Mouse (Mus musculus) lung, embryonic 16.5 days (tissue): Measurements from ENCODE around the gene Rab15. TPM values are rescaled to one million over a fixed set of nuclear protein-coding genes. Genes with fewer than 3 reads are reported as not detected.
A peak's percentile ranks its signal among the peaks of the same experiment; 100 is the strongest.

Experiments used
- ATAC-seq: fragments of 200-750 bp; cut with Nextera tagmentation; 2 replicates; pipeline ENCODE4 v1.8.0; 2017; ENCODE audit warnings: low read depth, mild to moderate bottlenecking, moderate library complexity
- H3K27ac ChIP-seq: fragments of 300-500 bp; sonication (generic); 2 replicates; pipeline ENCODE4 v1.5.1; 2014; ENCODE audit warnings: mild to moderate bottlenecking, control low read depth, low read length
- H3K27me3 ChIP-seq: fragments of 300-500 bp; sonication (generic); 2 replicates; pipeline ENCODE4 v1.6.1; 2014; ENCODE audit warnings: low read depth, low read length, mixed read lengths; ENCODE audit not compliant: control insufficient read depth, insufficient read depth
- H3K36me3 ChIP-seq: fragments of 300-500 bp; sonication (generic); 2 replicates; pipeline ENCODE4 v1.6.1; 2014; ENCODE audit warnings: low read length; ENCODE audit not compliant: control insufficient read depth, insufficient read depth
- H3K4me1 ChIP-seq: fragments of 300-500 bp; sonication (generic); replicated peaks from 2 replicates; pipeline ENCODE4 v1.6.1; 2014; ENCODE audit warnings: low read length, mixed read lengths; ENCODE audit not compliant: control insufficient read depth, insufficient read depth
- H3K4me2 ChIP-seq: fragments of 300-500 bp; sonication (generic); 2 replicates; pipeline ENCODE4 v1.6.1; 2014; ENCODE audit warnings: low read depth, low read length, control low read depth
- H3K4me3 ChIP-seq: fragments of 300-500 bp; sonication (generic); 2 replicates; pipeline ENCODE4 v1.5.1; 2014; ENCODE audit warnings: mild to moderate bottlenecking, low read length, control low read depth
- H3K9ac ChIP-seq: fragments of 300-500 bp; sonication (generic); 2 replicates; pipeline ENCODE4 v1.6.1; 2014; ENCODE audit warnings: low read length, control low read depth
- H3K9me3 ChIP-seq: fragments of 300-500 bp; sonication (generic); 2 replicates; pipeline ENCODE4 v1.6.1; 2016; ENCODE audit warnings: low read length; ENCODE audit not compliant: control insufficient read depth
- WGBS: fragments of 180-500 bp; shearing (Covaris S2); extraction: QIAGEN DNeasy Blood & Tissue Kit; methylation state at CpG from one replicate; pipeline ENCODE4 v1.1.7; 2014; 5-methylcytosine and 5-hydroxymethylcytosine counted together
- polyA plus RNA-seq: library from polyadenylated mRNA; unstranded; fragments of >200 nt; fragmentation: Nextera tagmentation; extraction: Ambion mirVana; gene quantifications from 2 replicates; pipeline ENCODE4 v1.2.1, GENCODE M21; 2015

Gene Rab15
- polyA plus RNA-seq, 1 experiment from 2014 or later = 35.8 TPM

GRCm38 (mm10) chr12:76825283-76825682 is 2.6 kb upstream of the Rab15 start:
- Histone ChIP-seq H3K9ac (no peak overlapping the region), H3K9me3 (no peaks in the 10 kb centered on the region), H3K4me2 (no peak overlapping the region), H3K36me3 (no peaks in the 10 kb centered on the region), H3K27me3 (peaks cover 2% of the 10 kb centered on the region; the same call in 1 of the 2 replicates), H3K4me3 (no peak overlapping the region), H3K4me1 (peaks cover 27% of the 10 kb centered on the region), H3K27ac (no peak overlapping the region)
- WGBS = 67% methylated on average over 4 of the region's 4 CpGs
- no peak for ATAC-seq

- Histone ChIP-seq H3K9ac (peak overlapping the region; percentile 92), H3K27me3 (peaks cover 2% of the 10 kb centered on the region; the same call in 1 of the 2 replicates), H3K4me3 (peak overlapping the region; percentile 79), H3K36me3 (no peaks in the 10 kb centered on the region), H3K4me2 (peak overlapping the region; percentile 96), H3K9me3 (no peaks in the 10 kb centered on the region), H3K27ac (peak overlapping the region; percentile 80), H3K4me1 (peaks cover 47% of the 10 kb centered on the region)
- WGBS = under 1% methylated on average over 48 of the region's 66 CpGs
- ATAC-seq = peak; percentile 64
Measured at GRCm38 (mm10) chr12:76822002-76822650, 582 bp downstream of the Rab15 start.

GRCm38 (mm10) chr12:76820615-76821014 is 2.1 kb downstream of the Rab15 start:
- peak overlapping the region; percentile 79 for H3K4me3 ChIP-seq
- peak overlapping the region; percentile 92 for H3K9ac ChIP-seq
- H3K27ac ChIP-seq = peak overlapping the region; percentile 80
- H3K36me3 ChIP-seq = no peaks in the 10 kb centered on the region
- 33% methylated on average over 4 of the region's 4 CpGs for WGBS
- H3K9me3 ChIP-seq = no peaks in the 10 kb centered on the region
- no peak for ATAC-seq
- peaks cover 2% of the 10 kb centered on the region; the same call in 1 of the 2 replicates for H3K27me3 ChIP-seq
- H3K4me2 ChIP-seq = peak overlapping the region; percentile 96
- peaks cover 51% of the 10 kb centered on the region for H3K4me1 ChIP-seq

- Histone ChIP-seq H3K4me2 (peak overlapping the region; percentile 96; the same call in 1 of the 2 replicates), H3K27ac (peak overlapping the region; percentile 80), H3K9ac (no peak overlapping the region), H3K27me3 (no peaks in the 10 kb centered on the region; the same call in 1 of the 2 replicates), H3K4me1 (peaks cover 50% of the 10 kb centered on the region), H3K9me3 (no peaks in the 10 kb centered on the region), H3K4me3 (no peak overlapping the region), H3K36me3 (no peaks in the 10 kb centered on the region)
- WGBS = 33% methylated on average over 6 of the region's 6 CpGs
- 0 out of 2 replicates have a peak, but pooled peaks have one; percentile 3 for ATAC-seq
Measured at GRCm38 (mm10) chr12:76819816-76820215, 2.9 kb downstream of the Rab15 start.

GRCm38 (mm10) chr12:76818908-76819307 is 3.8 kb downstream of the Rab15 start:
- peak overlapping the region; percentile 88 for H3K27ac ChIP-seq
- H3K4me2 ChIP-seq = no peak overlapping the region

GRCm38 (mm10) chr12:76818120-76818519 is 4.6 kb downstream of the Rab15 start:
- Histone ChIP-seq H3K9me3 (no peaks in the 10 kb centered on the region), H3K27ac (peak overlapping the region; percentile 94), H3K4me2 (0 out of 2 replicates have a peak overlapping the region, but pooled peaks have one; percentile 16), H3K4me1 (peaks cover 44% of the 10 kb centered on the region), H3K27me3 (no peaks in the 10 kb centered on the region; the same call in 1 of the 2 replicates), H3K9ac (peak overlapping the region; percentile 2; the same call in 1 of the 2 replicates), H3K4me3 (no peak overlapping the region), H3K36me3 (no peaks in the 10 kb centered on the region)
- 38% methylated on average over 4 of the region's 4 CpGs for WGBS
- ATAC-seq = peak; percentile 78

More at GRCm38 (mm10) chr12:76818908-76819307, 3.8 kb downstream of the Rab15 start:
- Histone ChIP-seq H3K4me3 (no peak overlapping the region), H3K4me1 (peaks cover 44% of the 10 kb centered on the region), H3K9me3 (no peaks in the 10 kb centered on the region), H3K9ac (no peak overlapping the region), H3K27me3 (no peaks in the 10 kb centered on the region; the same call in 1 of the 2 replicates), H3K36me3 (no peaks in the 10 kb centered on the region)
- no peak for ATAC-seq
- 81% methylated on average over 9 of the region's 9 CpGs for WGBS

- H3K4me3 ChIP-seq = no peak overlapping the region
- H3K4me1 ChIP-seq = peaks cover 41% of the 10 kb centered on the region
- H3K36me3 ChIP-seq = no peaks in the 10 kb centered on the region
- no peaks in the 10 kb centered on the region for H3K9me3 ChIP-seq
- peak overlapping the region; percentile 94 for H3K27ac ChIP-seq
- no peaks in the 10 kb centered on the region; the same call in 1 of the 2 replicates for H3K27me3 ChIP-seq
- no peak overlapping the region for H3K9ac ChIP-seq
- ATAC-seq = no peak
- no peak overlapping the region for H3K4me2 ChIP-seq
- WGBS = 44% methylated on average over 4 of the region's 4 CpGs
Measured at GRCm38 (mm10) chr12:76817176-76817575, 5.5 kb downstream of the Rab15 start.

- Histone ChIP-seq H3K27me3 (no peaks in the 10 kb centered on the region), H3K4me1 (peaks cover 38% of the 10 kb centered on the region), H3K36me3 (no peaks in the 10 kb centered on the region), H3K9me3 (no peaks in the 10 kb centered on the region), H3K27ac (no peak overlapping the region), H3K9ac (no peak overlapping the region), H3K4me3 (no peak overlapping the region), H3K4me2 (no peak overlapping the region)
- 36% methylated on average over 4 of the region's 4 CpGs for WGBS
- ATAC-seq = no peak
Measured at GRCm38 (mm10) chr12:76816720-76817119, 6.0 kb downstream of the Rab15 start.

GRCm38 (mm10) chr12:76814120-76814519 is 8.6 kb downstream of the Rab15 start:
- no peak overlapping the region for H3K4me3 ChIP-seq
- H3K27ac ChIP-seq = no peak overlapping the region
- peaks cover 15% of the 10 kb centered on the region for H3K4me1 ChIP-seq
- H3K27me3 ChIP-seq = no peaks in the 10 kb centered on the region
- H3K9ac ChIP-seq = no peak overlapping the region
- no peak overlapping the region for H3K4me2 ChIP-seq
- no peaks in the 10 kb centered on the region for H3K36me3 ChIP-seq
- whole genome bisulfite sequencing = 85% methylated on average over 2 of the region's 2 CpGs
- no peaks in the 10 kb centered on the region for H3K9me3 ChIP-seq
- ATAC-seq = no peak
